Mouse (Mus musculus) spleen, adult 2 months (tissue): ENCODE measurements around the gene Sh2d3c.

Experiments
- CTCF ChIP-seq: fragments of 200-500 bp; IDR thresholded peaks from 2 replicates; pipeline ENCODE4 v1.5.1; 2011; ENCODE audit warnings: mild to moderate bottlenecking, inconsistent platforms; ENCODE audit not compliant: insufficient read depth, insufficient read length, insufficient replicate concordance; ENCODE audit errors: extremely low read depth
- POLR2A ChIP-seq: fragments of 200-500 bp; IDR thresholded peaks from 2 replicates; pipeline ENCODE4 v1.6.1; 2011; ENCODE audit warnings: low read depth, low read length, inconsistent platforms

- peak; percentile 68; the same call in 1 of the 2 replicates for TF ChIP-seq CTCF
- no peak for TF ChIP-seq POLR2A
Observed at GRCm38 (mm10) chr2:32779131-32779530, 58.3 kb downstream of the Sh2d3c start.
